Mouse (Mus musculus): ENCODE data around the gene Cpz. TPM values are rescaled to one million over a fixed set of nuclear protein-coding genes. Genes with fewer than 3 reads are reported as not detected.

Gene Cpz
- total and polyA plus RNA-seq, 2 experiments from 2014 or later, result 1.8 to 14.3 TPM

DNA sequence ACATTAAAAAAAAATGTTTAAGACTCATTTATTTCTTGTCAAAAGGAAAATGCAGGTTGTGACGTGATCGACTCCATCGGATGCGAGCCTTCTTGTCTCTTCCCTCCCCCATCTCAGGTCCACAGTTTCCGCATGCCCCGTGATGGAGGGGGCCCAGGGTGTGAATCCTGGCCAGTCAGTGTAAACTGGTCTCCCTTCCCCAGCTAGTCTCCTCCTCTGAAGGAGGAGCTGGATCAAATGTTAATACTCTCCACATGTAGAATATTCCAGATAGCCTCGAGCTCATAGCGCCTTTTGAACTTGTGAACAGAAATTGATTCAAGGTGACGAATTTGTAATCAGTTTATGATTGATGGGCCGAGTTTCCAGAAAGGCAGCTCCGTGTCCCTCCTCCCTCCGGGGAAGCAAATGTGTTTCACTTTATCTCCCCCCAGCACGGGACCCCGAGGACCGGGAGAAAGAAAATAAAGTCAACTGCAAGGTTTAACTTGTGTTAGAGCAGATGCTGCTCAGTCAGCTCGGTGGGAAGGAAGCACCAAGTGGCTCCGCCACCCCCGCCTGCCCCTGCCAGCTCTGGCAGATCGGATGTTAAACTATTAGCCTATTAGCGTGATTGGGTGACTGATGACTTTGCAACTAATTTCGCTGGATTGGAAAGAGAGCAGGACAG is 59.4 kb downstream of the Cpz start:
- H3K27me3 ChIP-seq (ENCODE audit: insufficient read depth, low read length), result no peaks in the 10 kb centered on the region
- no peak overlapping the region for H3K4me2 ChIP-seq (ENCODE audit: low read depth)
- H3K27ac ChIP-seq (ENCODE audit: low read depth, low read length), result no peak overlapping the region
- no peak overlapping the region for H3K9ac ChIP-seq
- H3K9me3 ChIP-seq (ENCODE audit: low read length), result no peaks in the 10 kb centered on the region
- H3K36me3 ChIP-seq (ENCODE audit: insufficient read depth), result no peaks in the 10 kb centered on the region
- peak; percentile 13 for DNase-seq
- TF ChIP-seq CTCF (IDR thresholded peaks at IDR 0.05; ENCODE audit: low read depth), result no peak
- ATAC-seq, result 0 out of 2 replicates have a peak, but pooled peaks have one; percentile 23
- 52% methylated on average over 21 of the region's 21 CpGs for WGBS
- no peaks in the 10 kb centered on the region for H3K4me1 ChIP-seq (ENCODE audit: insufficient read depth)
- H3K4me3 ChIP-seq (ENCODE audit: low read depth, low read length), result no peak overlapping the region

DNA sequence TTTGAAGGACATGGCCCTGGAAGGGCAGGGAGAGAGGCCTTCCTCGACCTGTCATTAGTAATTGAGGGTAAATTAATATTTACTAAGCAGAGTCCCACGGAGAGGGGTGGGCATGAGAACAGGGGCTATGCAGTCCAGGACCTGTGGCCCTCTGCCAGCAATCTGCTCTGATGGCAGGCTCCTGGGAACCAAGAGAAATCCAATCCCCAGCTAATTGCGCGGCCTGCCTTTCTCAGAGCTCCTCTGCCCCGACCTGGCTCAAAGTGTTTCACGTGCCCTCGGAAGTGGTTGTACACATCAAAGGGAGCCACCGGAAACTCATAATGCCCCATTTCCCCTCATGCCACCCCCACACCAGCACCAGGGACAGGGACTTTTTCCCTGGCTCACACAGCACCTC is 63.4 kb downstream of the Cpz start:
- Histone ChIP-seq H3K27ac (ENCODE audit: low read depth, low read length) (no peak overlapping the region), H3K36me3 (ENCODE audit: insufficient read depth) (no peaks in the 10 kb centered on the region), H3K27me3 (ENCODE audit: insufficient read depth, low read length) (no peaks in the 10 kb centered on the region), H3K4me3 (ENCODE audit: low read depth, low read length) (no peak overlapping the region), H3K9ac (no peak overlapping the region), H3K9me3 (ENCODE audit: low read length) (no peaks in the 10 kb centered on the region), H3K4me1 (ENCODE audit: insufficient read depth) (no peaks in the 10 kb centered on the region), H3K4me2 (ENCODE audit: low read depth) (no peak overlapping the region)
- no peak for ATAC-seq
- 31% methylated on average over 8 of the region's 8 CpGs for WGBS
- DNase-seq, result no peak
- no peak for TF ChIP-seq CTCF (IDR thresholded peaks at IDR 0.05; ENCODE audit: low read depth)

DNA sequence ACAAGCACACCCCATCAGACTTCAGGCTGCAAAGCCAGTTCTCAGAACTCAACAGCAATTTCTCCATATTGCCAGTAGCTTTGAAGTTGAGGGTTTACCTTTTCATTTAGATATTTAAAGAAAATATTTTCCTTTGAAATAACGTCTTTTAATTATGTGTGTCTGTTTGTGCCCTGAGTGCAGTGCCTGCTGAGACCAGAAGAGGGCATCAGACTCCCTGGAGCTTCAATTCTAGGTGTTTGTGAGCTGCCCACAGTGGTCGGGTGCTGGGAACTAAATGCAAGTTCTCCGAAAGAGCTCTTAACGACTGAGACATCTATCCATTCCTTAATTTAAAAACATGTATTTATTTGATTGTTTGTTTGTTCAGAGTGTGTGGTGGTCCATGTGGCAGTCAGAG is 65.7 kb downstream of the Cpz start:
- Histone ChIP-seq H3K27me3 (ENCODE audit: insufficient read depth, low read length) (no peaks in the 10 kb centered on the region), H3K36me3 (ENCODE audit: insufficient read depth) (no peaks in the 10 kb centered on the region), H3K4me2 (ENCODE audit: low read depth) (no peak overlapping the region), H3K9me3 (ENCODE audit: low read length) (no peaks in the 10 kb centered on the region), H3K27ac (ENCODE audit: low read depth, low read length) (no peak overlapping the region), H3K9ac (no peak overlapping the region), H3K4me1 (ENCODE audit: insufficient read depth) (no peaks in the 10 kb centered on the region), H3K4me3 (ENCODE audit: low read depth, low read length) (no peak overlapping the region)
- no peak for ATAC-seq
- WGBS, result 75% methylated on average over 4 of the region's 4 CpGs
- DNase-seq, result no peak
- peak; percentile 29; the same call in 1 of the 2 replicates for TF ChIP-seq CTCF (IDR thresholded peaks at IDR 0.05; ENCODE audit: low read depth)

DNA sequence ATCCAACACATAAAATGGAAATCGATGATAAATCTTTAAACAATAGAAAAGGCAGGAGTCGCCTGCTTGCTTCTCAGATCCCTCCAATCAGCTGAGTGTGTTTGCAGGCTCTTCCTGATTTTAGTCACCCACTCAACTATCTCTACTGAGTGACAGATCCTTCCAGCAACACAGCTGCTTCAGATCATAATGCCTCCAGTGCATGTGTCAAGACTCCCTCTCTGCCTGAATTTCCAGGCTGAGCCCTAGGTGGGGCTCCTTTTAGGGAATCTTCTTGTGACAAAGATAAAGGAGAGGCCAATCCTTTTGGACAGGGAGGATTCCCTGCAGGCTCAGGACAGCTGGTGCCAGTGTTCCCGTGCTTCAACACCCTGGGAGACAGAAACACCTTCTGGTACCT is 67.2 kb downstream of the Cpz start:
- no peaks in the 10 kb centered on the region for H3K9me3 ChIP-seq (ENCODE audit: low read length)
- WGBS, result 66% methylated on average over 3 of the region's 3 CpGs
- no peak overlapping the region for H3K9ac ChIP-seq
- H3K4me2 ChIP-seq (ENCODE audit: low read depth), result no peak overlapping the region
- no peaks in the 10 kb centered on the region for H3K27me3 ChIP-seq (ENCODE audit: insufficient read depth, low read length)
- no peak for ATAC-seq
- no peak overlapping the region for H3K4me3 ChIP-seq (ENCODE audit: low read depth, low read length)
- H3K27ac ChIP-seq (ENCODE audit: low read depth, low read length), result no peak overlapping the region
- 0 out of 2 replicates have a peak, but pooled peaks cover 7% of the 10 kb centered on the region for H3K4me1 ChIP-seq (ENCODE audit: insufficient read depth)
- no peaks in the 10 kb centered on the region for H3K36me3 ChIP-seq (ENCODE audit: insufficient read depth)
- DNase-seq, result no peak
- TF ChIP-seq CTCF (IDR thresholded peaks at IDR 0.05; ENCODE audit: low read depth), result no peak

DNA sequence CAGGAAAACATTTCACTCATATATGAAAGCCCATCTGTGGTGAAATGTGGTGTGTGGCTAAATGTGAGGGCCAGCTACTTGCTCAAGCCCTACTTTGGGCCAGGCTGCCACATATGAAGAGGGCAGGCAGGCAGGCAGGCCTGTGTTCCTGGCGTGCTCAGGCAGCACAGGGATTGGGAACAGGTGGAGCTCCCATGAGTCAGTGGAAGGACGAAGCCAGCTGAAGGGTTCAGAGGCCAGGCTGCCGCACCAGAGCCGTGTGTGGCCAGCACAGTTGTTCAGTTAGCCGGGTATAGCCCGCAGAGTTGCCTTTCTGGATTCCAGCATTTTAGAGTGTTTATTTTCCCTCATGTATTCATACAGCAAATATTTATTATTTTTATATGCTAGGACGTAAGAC is 68.1 kb downstream of the Cpz start:
- Histone ChIP-seq H3K9me3 (ENCODE audit: low read length) (no peaks in the 10 kb centered on the region), H3K27ac (ENCODE audit: low read depth, low read length) (no peak overlapping the region), H3K4me1 (ENCODE audit: insufficient read depth) (0 out of 2 replicates have a peak, but pooled peaks cover 7% of the 10 kb centered on the region), H3K9ac (no peak overlapping the region), H3K27me3 (ENCODE audit: insufficient read depth, low read length) (no peaks in the 10 kb centered on the region), H3K4me2 (ENCODE audit: low read depth) (no peak overlapping the region), H3K36me3 (ENCODE audit: insufficient read depth) (no peaks in the 10 kb centered on the region), H3K4me3 (ENCODE audit: low read depth, low read length) (no peak overlapping the region)
- ATAC-seq (no peak), DNase-seq (no peak)
- TF ChIP-seq CTCF (IDR thresholded peaks at IDR 0.05; ENCODE audit: low read depth), result no peak
- 83% methylated on average over 7 of the region's 7 CpGs for WGBS

DNA sequence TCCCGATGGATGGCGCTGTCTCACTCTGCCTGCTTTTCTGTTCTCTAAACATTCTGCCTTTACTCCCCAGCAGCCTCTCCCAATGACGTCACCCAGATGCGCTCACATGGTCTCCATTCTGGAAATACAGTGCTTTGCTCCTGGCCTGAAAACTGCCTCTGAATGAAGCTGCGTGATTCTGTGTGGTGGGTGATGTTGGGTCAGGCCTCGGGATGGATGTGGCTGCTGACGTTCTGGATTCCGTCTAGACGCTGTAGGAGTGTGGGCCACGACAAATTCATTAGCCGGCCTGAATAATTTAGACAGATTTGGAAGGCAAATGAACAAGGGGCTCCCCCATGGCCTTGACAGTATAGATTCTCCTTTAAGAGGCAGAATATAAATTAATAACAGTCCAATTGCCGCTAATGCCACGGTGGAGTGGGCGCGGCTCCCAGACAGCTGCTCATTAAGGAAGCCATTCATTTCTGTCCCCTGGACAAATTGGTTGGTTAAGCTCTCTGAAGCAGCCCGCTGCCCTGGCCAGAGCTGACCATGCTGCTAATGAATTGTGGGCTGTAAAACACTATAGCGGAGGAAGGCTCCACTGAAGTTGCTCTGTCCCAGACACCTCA is 71.2 kb downstream of the Cpz start:
- Histone ChIP-seq H3K27ac (ENCODE audit: low read depth, low read length) (no peak overlapping the region), H3K9me3 (ENCODE audit: low read length) (no peaks in the 10 kb centered on the region), H3K36me3 (ENCODE audit: insufficient read depth) (no peaks in the 10 kb centered on the region), H3K27me3 (ENCODE audit: insufficient read depth, low read length) (no peaks in the 10 kb centered on the region), H3K9ac (peak overlapping the region; percentile 49), H3K4me3 (ENCODE audit: low read depth, low read length) (peak overlapping the region; percentile 20), H3K4me1 (ENCODE audit: insufficient read depth) (0 out of 2 replicates have a peak, but pooled peaks cover 7% of the 10 kb centered on the region), H3K4me2 (ENCODE audit: low read depth) (peak overlapping the region; percentile 41)
- DNase-seq (peak; percentile 74), ATAC-seq (peak; percentile 86)
- peak; percentile 43; the same call in 1 of the 2 replicates for TF ChIP-seq CTCF (IDR thresholded peaks at IDR 0.05; ENCODE audit: low read depth)
- 14% methylated on average over 17 of the region's 17 CpGs for WGBS

Other genes starting within 250 kb of the Cpz start
- 8.9 and 10.7 TPM in 2 replicates for gene Adra2c, start 247.4 kb downstream of the Cpz start, total RNA-seq (2014; rRNA removed)
- gene Adra2c, start 247.4 kb downstream of the Cpz start, polyA plus RNA-seq (2015; fragmentation: Nextera tagmentation; extraction: Ambion mirVana), result 1.5 and 1.7 TPM in 2 replicates
- gene Hmx1, start 136.6 kb downstream of the Cpz start, total RNA-seq (2014; rRNA removed), result 1.1 TPM in 1 of 2 replicates, not detected in the other
- not detected in 2 replicates for gene Hmx1, start 136.6 kb downstream of the Cpz start, polyA plus RNA-seq (2015; fragmentation: Nextera tagmentation; extraction: Ambion mirVana)
- gene Trmt44, start 49.4 kb upstream of the Cpz start, total RNA-seq (2014; rRNA removed), result 10.6 and 12.3 TPM in 2 replicates
- 2.7 and 3.5 TPM in 2 replicates for gene Trmt44, start 49.4 kb upstream of the Cpz start, polyA plus RNA-seq (2015; fragmentation: Nextera tagmentation; extraction: Ambion mirVana)
- 18.3 and 32.1 TPM in 2 replicates for gene Acox3, start 57.3 kb upstream of the Cpz start, total RNA-seq (2014; rRNA removed)
- 12.5 and 13.4 TPM in 2 replicates for gene Acox3, start 57.3 kb upstream of the Cpz start, polyA plus RNA-seq (2015; fragmentation: Nextera tagmentation; extraction: Ambion mirVana)
- 11.1 and 13.2 TPM in 2 replicates for gene Htra3, start 154.1 kb upstream of the Cpz start, total RNA-seq (2014; rRNA removed)
- gene Htra3, start 154.1 kb upstream of the Cpz start, polyA plus RNA-seq (2015; fragmentation: Nextera tagmentation; extraction: Ambion mirVana), result 16.4 and 16.9 TPM in 2 replicates
- gene Sh3tc1, start 214.3 kb upstream of the Cpz start, total RNA-seq (2014; rRNA removed), result 1.8 and 2.8 TPM in 2 replicates
- gene Sh3tc1, start 214.3 kb upstream of the Cpz start, polyA plus RNA-seq (2015; fragmentation: Nextera tagmentation; extraction: Ambion mirVana), result 0.99 and 1.2 TPM in 2 replicates
- gene Ablim2, start 232.2 kb upstream of the Cpz start, total RNA-seq (2014; rRNA removed), result 20.6 and 21.8 TPM in 2 replicates
- 13.2 and 18.2 TPM in 2 replicates for gene Ablim2, start 232.2 kb upstream of the Cpz start, polyA plus RNA-seq (2015; fragmentation: Nextera tagmentation; extraction: Ambion mirVana)